Mouse (Mus musculus): ENCODE results near the gene Stxbp3. TPM values are rescaled to one million over a fixed set of nuclear protein-coding genes. Genes with fewer than 3 reads are reported as not detected.

Stxbp3 gene
- polyA plus RNA-seq, 2 experiments = 28.4 to 33.0 TPM

- H3K9me3 ChIP-seq (ENCODE audit: control insufficient read depth, low read length) = no peaks in the 10 kb centered on the region
- H3K4me3 ChIP-seq (replicated peaks; ENCODE audit: low read length) = no peak overlapping the region
- peaks cover 57% of the 10 kb centered on the region for H3K36me3 ChIP-seq (ENCODE audit: control insufficient read depth, insufficient read depth, low read length)
- H3K4me1 ChIP-seq (ENCODE audit: control insufficient read depth, insufficient read depth, low read length) = no peaks in the 10 kb centered on the region
- no peaks in the 10 kb centered on the region for H3K27me3 ChIP-seq (ENCODE audit: control insufficient read depth, insufficient read depth, low read length)
- no peak for TF ChIP-seq POLR2A (IDR thresholded peaks at IDR 0.05; ENCODE audit: borderline replicate concordance, extremely low read depth, insufficient read depth, insufficient read length)
- no peak for ATAC-seq (ENCODE audit: low FRiP score, low read depth)
- WGBS = 76% methylated on average over 3 of the region's 4 CpGs
- H3K4me2 ChIP-seq (replicated peaks; ENCODE audit: low read depth, low read length, severe bottlenecking) = no peak overlapping the region
- no peak for DNase-seq (ENCODE audit: low spot score)
- H3K9ac ChIP-seq (ENCODE audit: low read depth, low read length, severe bottlenecking) = no peak overlapping the region
- no peak overlapping the region for H3K27ac ChIP-seq (replicated peaks; ENCODE audit: low read depth, low read length)
These were observed 24.7 kb downstream of the Stxbp3 start for GRCm38 (mm10) chr3:108815631-108816030.

GRCm38 (mm10) chr3:108810747-108811263, 29.5 kb downstream of the Stxbp3 start:
- Histone ChIP-seq H3K27ac (replicated peaks; ENCODE audit: low read depth, low read length) (no peak overlapping the region), H3K9ac (ENCODE audit: low read depth, low read length, severe bottlenecking) (no peak overlapping the region), H3K4me1 (ENCODE audit: control insufficient read depth, insufficient read depth, low read length) (no peaks in the 10 kb centered on the region), H3K9me3 (ENCODE audit: control insufficient read depth, low read length) (no peaks in the 10 kb centered on the region), H3K36me3 (ENCODE audit: control insufficient read depth, insufficient read depth, low read length) (peaks cover 50% of the 10 kb centered on the region), H3K4me2 (replicated peaks; ENCODE audit: low read depth, low read length, severe bottlenecking) (no peak overlapping the region), H3K27me3 (ENCODE audit: control insufficient read depth, insufficient read depth, low read length) (no peaks in the 10 kb centered on the region), H3K4me3 (replicated peaks; ENCODE audit: low read length) (no peak overlapping the region)
- 78% methylated on average over 4 of the region's 4 CpGs for WGBS
- no peak for TF ChIP-seq POLR2A (IDR thresholded peaks at IDR 0.05; ENCODE audit: borderline replicate concordance, extremely low read depth, insufficient read depth, insufficient read length)
- ATAC-seq (ENCODE audit: low FRiP score, low read depth) = no peak
- DNase-seq (ENCODE audit: low spot score) = no peak

GRCm38 (mm10) chr3:108805622-108806021, 34.7 kb downstream of the Stxbp3 start:
- ATAC-seq (ENCODE audit: low FRiP score, low read depth) (no peak), DNase-seq (ENCODE audit: low spot score) (no peak)
- Histone ChIP-seq H3K4me2 (replicated peaks; ENCODE audit: low read depth, low read length, severe bottlenecking) (no peak overlapping the region), H3K4me1 (ENCODE audit: control insufficient read depth, insufficient read depth, low read length) (no peaks in the 10 kb centered on the region), H3K4me3 (replicated peaks; ENCODE audit: low read length) (no peak overlapping the region), H3K27me3 (ENCODE audit: control insufficient read depth, insufficient read depth, low read length) (no peaks in the 10 kb centered on the region), H3K9me3 (ENCODE audit: control insufficient read depth, low read length) (no peaks in the 10 kb centered on the region), H3K9ac (ENCODE audit: low read depth, low read length, severe bottlenecking) (no peak overlapping the region), H3K27ac (replicated peaks; ENCODE audit: low read depth, low read length) (no peak overlapping the region), H3K36me3 (ENCODE audit: control insufficient read depth, insufficient read depth, low read length) (peaks cover 66% of the 10 kb centered on the region)
- WGBS = 87% methylated on average over 5 of the region's 5 CpGs
- TF ChIP-seq POLR2A (IDR thresholded peaks at IDR 0.05; ENCODE audit: borderline replicate concordance, extremely low read depth, insufficient read depth, insufficient read length) = no peak

- DNase-seq (ENCODE audit: low spot score) = no peak
These were observed 42.0 kb downstream of the Stxbp3 start for GRCm38 (mm10) chr3:108798375-108798774.

GRCm38 (mm10) chr3:108797723-108798122, 42.6 kb downstream of the Stxbp3 start:
- Histone ChIP-seq H3K9me3 (ENCODE audit: control insufficient read depth, low read length) (no peaks in the 10 kb centered on the region), H3K9ac (ENCODE audit: low read depth, low read length, severe bottlenecking) (no peak overlapping the region), H3K27ac (replicated peaks; ENCODE audit: low read depth, low read length) (no peak overlapping the region), H3K4me1 (ENCODE audit: control insufficient read depth, insufficient read depth, low read length) (no peaks in the 10 kb centered on the region), H3K36me3 (ENCODE audit: control insufficient read depth, insufficient read depth, low read length) (peaks cover 72% of the 10 kb centered on the region), H3K4me3 (replicated peaks; ENCODE audit: low read length) (no peak overlapping the region), H3K4me2 (replicated peaks; ENCODE audit: low read depth, low read length, severe bottlenecking) (no peak overlapping the region), H3K27me3 (ENCODE audit: control insufficient read depth, insufficient read depth, low read length) (no peaks in the 10 kb centered on the region)
- WGBS = 74% methylated on average over 6 of the region's 6 CpGs
- TF ChIP-seq POLR2A (IDR thresholded peaks at IDR 0.05; ENCODE audit: borderline replicate concordance, extremely low read depth, insufficient read depth, insufficient read length) = no peak
- DNase-seq (ENCODE audit: low spot score) = no peak
- ATAC-seq (ENCODE audit: low FRiP score, low read depth) = no peak

More at GRCm38 (mm10) chr3:108798375-108798774, 42.0 kb downstream of the Stxbp3 start:
- peaks cover 76% of the 10 kb centered on the region for H3K36me3 ChIP-seq (ENCODE audit: control insufficient read depth, insufficient read depth, low read length)
- no peak overlapping the region for H3K9ac ChIP-seq (ENCODE audit: low read depth, low read length, severe bottlenecking)
- H3K4me1 ChIP-seq (ENCODE audit: control insufficient read depth, insufficient read depth, low read length) = no peaks in the 10 kb centered on the region
- TF ChIP-seq POLR2A (IDR thresholded peaks at IDR 0.05; ENCODE audit: borderline replicate concordance, extremely low read depth, insufficient read depth, insufficient read length) = no peak
- no peak overlapping the region for H3K4me2 ChIP-seq (replicated peaks; ENCODE audit: low read depth, low read length, severe bottlenecking)
- WGBS = 68% methylated on average over 2 of the region's 2 CpGs
- H3K9me3 ChIP-seq (ENCODE audit: control insufficient read depth, low read length) = no peaks in the 10 kb centered on the region
- no peak overlapping the region for H3K27ac ChIP-seq (replicated peaks; ENCODE audit: low read depth, low read length)
- no peaks in the 10 kb centered on the region for H3K27me3 ChIP-seq (ENCODE audit: control insufficient read depth, insufficient read depth, low read length)
- H3K4me3 ChIP-seq (replicated peaks; ENCODE audit: low read length) = no peak overlapping the region
- ATAC-seq (ENCODE audit: low FRiP score, low read depth) = no peak

GRCm38 (mm10) chr3:108796386-108796785, 43.9 kb downstream of the Stxbp3 start:
- WGBS = 91% methylated on average over 4 of the region's 4 CpGs

More at GRCm38 (mm10) chr3:108796386-108796785, 43.9 kb downstream of the Stxbp3 start:
- DNase-seq (ENCODE audit: low spot score) (no peak), ATAC-seq (ENCODE audit: low FRiP score, low read depth) (no peak)
- Histone ChIP-seq H3K4me3 (replicated peaks; ENCODE audit: low read length) (no peak overlapping the region), H3K4me2 (replicated peaks; ENCODE audit: low read depth, low read length, severe bottlenecking) (no peak overlapping the region), H3K4me1 (ENCODE audit: control insufficient read depth, insufficient read depth, low read length) (peaks cover 12% of the 10 kb centered on the region), H3K9me3 (ENCODE audit: control insufficient read depth, low read length) (no peaks in the 10 kb centered on the region), H3K9ac (ENCODE audit: low read depth, low read length, severe bottlenecking) (no peak overlapping the region), H3K27me3 (ENCODE audit: control insufficient read depth, insufficient read depth, low read length) (no peaks in the 10 kb centered on the region), H3K36me3 (ENCODE audit: control insufficient read depth, insufficient read depth, low read length) (peaks cover 66% of the 10 kb centered on the region), H3K27ac (replicated peaks; ENCODE audit: low read depth, low read length) (no peak overlapping the region)
- no peak for TF ChIP-seq POLR2A (IDR thresholded peaks at IDR 0.05; ENCODE audit: borderline replicate concordance, extremely low read depth, insufficient read depth, insufficient read length)
